Mouse (Mus musculus): ENCODE data around the gene 9530053A07Rik. TPM values are rescaled to one million over a fixed set of nuclear protein-coding genes. Genes with fewer than 3 reads are reported as not detected.
"Not testable (repeated sequence)": the region's sequence is repeated elsewhere in the genome, so short reads cannot be mapped to it uniquely, and the experiment has no call there.

The 9530053A07Rik gene
- polyA plus RNA-seq, 1 experiment from 2014 or later, result not detected

DNA sequence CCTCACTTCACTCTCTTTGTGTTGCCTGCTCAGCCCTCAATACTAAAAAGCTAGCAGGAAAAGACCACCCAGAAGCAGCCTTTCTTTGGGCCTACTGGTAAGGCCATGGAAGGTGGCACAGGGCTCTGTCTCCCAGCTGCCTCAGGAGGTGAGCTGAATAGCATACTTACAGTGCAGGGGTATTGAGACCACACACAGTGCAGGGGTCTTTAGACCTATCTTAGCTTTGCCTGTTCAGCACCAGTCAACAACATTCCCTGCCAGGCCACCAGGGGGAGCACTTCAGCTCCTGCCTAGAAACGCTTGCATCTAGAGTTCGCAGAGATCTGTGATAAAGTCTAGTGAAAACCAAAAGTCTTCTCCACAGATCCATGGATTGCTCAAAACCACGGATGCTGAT lies 19.0 kb downstream of the 9530053A07Rik start:
- no peaks in the 10 kb centered on the region for H3K4me1 ChIP-seq (replicated peaks)
- no peaks in the 10 kb centered on the region for H3K36me3 ChIP-seq
- no peak overlapping the region for H3K4me3 ChIP-seq (replicated peaks)
- H3K27ac ChIP-seq, result no peak overlapping the region
- H3K4me2 ChIP-seq, result no peak overlapping the region
- peak; percentile 13 for DNase-seq
- no peaks in the 10 kb centered on the region for H3K27me3 ChIP-seq
- no peak overlapping the region for H3K9ac ChIP-seq
- 0 out of 2 replicates have a peak, but pooled peaks cover 4% of the 10 kb centered on the region for H3K9me3 ChIP-seq (replicated peaks)
- no peak for ATAC-seq (ENCODE audit: low read depth)
- WGBS (ENCODE audit: insufficient replicate concordance), result 18% methylated on average over 3 of the region's 3 CpGs

DNA sequence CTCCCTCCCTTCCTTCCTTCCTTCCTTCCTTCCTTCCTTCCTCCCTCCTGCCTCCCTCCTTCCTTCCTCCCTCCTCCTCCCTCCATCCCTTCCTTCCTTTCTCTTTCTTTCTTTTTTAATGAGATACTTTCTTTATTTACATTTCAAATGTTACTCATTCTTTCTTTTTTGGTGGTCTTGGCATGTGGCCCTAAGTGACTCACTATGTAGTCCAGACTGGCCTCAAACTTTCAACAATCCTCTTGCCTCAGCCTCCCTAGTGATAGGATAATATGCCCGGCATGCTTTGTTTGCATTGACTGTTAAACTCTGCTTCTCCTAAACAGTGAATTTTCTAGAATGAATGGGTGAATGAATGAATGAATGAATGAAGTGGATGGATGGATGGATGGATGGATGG lies 20.6 kb downstream of the 9530053A07Rik start:
- DNase-seq (no peak), ATAC-seq (ENCODE audit: low read depth) (no peak)
- H3K9ac ChIP-seq, result no peak overlapping the region
- 79% methylated on average over 1 of the region's 1 CpGs for WGBS (ENCODE audit: insufficient replicate concordance)
- H3K36me3 ChIP-seq, result no peaks in the 10 kb centered on the region
- no peaks in the 10 kb centered on the region for H3K9me3 ChIP-seq (replicated peaks)
- no peak overlapping the region for H3K4me2 ChIP-seq
- H3K4me1 ChIP-seq (replicated peaks), result no peaks in the 10 kb centered on the region
- H3K27me3 ChIP-seq, result no peaks in the 10 kb centered on the region
- no peak overlapping the region for H3K4me3 ChIP-seq (replicated peaks)
- H3K27ac ChIP-seq, result no peak overlapping the region

DNA sequence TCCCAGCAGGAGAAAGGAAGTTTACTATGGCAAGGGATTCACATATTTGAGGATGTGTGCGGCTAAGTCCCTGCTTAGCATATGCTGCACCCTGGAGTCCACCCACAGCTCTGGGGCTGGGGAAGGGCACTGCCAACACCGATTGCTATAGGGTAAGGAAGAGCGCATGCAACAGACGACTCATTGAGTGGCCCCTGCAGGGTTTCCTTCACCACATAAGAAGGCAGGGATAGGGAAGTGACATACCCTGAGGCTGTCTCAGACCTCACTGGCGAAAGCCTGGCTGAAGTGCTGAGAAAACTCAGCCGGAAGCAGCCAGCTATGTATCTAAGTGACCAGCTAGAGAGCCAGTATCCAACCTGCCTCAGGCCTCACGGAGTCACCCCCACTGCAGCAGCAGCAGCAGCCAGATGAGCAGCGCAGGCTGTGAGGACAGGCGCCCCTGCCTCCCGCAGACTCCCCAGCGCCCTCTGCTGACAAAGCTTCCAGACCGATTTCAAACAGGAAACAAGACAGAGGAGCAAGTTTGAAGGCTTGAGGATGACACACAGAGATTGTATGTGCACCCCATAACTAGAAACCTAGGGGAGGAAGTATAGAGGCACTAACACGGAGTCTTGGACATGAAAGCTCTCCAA lies 22.4 kb downstream of the 9530053A07Rik start:
- WGBS (ENCODE audit: insufficient replicate concordance), result 11% methylated on average over 13 of the region's 13 CpGs
- Histone ChIP-seq H3K27ac (no peak overlapping the region), H3K4me3 (replicated peaks) (no peak overlapping the region), H3K9me3 (replicated peaks) (no peaks in the 10 kb centered on the region), H3K36me3 (no peaks in the 10 kb centered on the region), H3K4me1 (replicated peaks) (no peaks in the 10 kb centered on the region), H3K4me2 (no peak overlapping the region), H3K27me3 (no peaks in the 10 kb centered on the region), H3K9ac (no peak overlapping the region)
- peak; percentile 18 for DNase-seq
- no peak for ATAC-seq (ENCODE audit: low read depth)

DNA sequence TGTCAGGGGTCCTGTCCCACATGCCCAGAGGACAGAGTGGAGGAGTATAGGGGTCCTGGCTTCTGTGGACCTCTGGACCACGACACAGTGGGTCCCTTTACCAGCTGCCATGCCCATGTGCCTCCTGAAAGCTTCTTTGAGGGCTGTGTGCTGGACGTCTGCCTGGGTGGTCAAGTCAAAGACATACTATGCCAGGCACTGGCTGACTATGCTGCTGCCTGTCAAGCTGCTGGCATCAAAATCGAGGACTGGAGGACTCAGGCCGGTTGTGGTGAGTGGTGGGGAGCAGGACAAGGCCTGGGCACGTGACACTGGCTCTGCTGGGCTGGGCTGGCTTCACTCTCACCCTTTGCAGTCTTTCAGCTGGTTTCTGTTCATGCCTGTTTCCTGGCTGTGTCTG lies 24.3 kb downstream of the 9530053A07Rik start:
- not testable (repeated sequence) for DNase-seq; H3K4me2 ChIP-seq; H3K4me1 ChIP-seq (replicated peaks); H3K36me3 ChIP-seq; ATAC-seq (ENCODE audit: low read depth); H3K4me3 ChIP-seq (replicated peaks); H3K27ac ChIP-seq; H3K9ac ChIP-seq; H3K9me3 ChIP-seq (replicated peaks); H3K27me3 ChIP-seq
- 34% methylated on average over 5 of the region's 5 CpGs for WGBS (ENCODE audit: insufficient replicate concordance)

DNA sequence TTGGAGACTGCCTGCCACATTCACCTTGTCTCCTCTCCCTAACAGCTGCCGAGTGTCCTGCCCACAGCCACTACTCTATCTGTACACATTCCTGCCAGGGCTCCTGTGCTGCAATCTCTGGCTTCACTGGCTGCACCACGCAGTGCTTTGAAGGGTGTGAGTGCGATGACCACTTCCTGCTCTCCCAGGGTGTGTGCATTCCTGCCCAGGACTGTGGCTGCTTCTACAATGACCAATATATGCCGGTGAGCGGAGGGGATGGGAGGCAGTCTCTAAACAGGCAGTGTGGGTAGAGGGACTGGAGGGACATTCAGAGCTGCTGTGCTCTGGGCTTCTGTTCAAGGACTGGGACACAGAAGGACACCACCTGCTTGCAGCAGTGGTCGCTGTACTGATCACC lies 30.0 kb downstream of the 9530053A07Rik start:
- no peaks in the 10 kb centered on the region for H3K9me3 ChIP-seq (replicated peaks)
- WGBS (ENCODE audit: insufficient replicate concordance), result 31% methylated on average over 6 of the region's 6 CpGs
- H3K4me2 ChIP-seq, result no peak overlapping the region
- H3K9ac ChIP-seq, result no peak overlapping the region
- no peak for ATAC-seq (ENCODE audit: low read depth)
- H3K4me3 ChIP-seq (replicated peaks), result no peak overlapping the region
- no peaks in the 10 kb centered on the region for H3K27me3 ChIP-seq
- DNase-seq, result no peak
- H3K36me3 ChIP-seq, result no peaks in the 10 kb centered on the region
- H3K4me1 ChIP-seq (replicated peaks), result no peaks in the 10 kb centered on the region
- H3K27ac ChIP-seq, result no peak overlapping the region

DNA sequence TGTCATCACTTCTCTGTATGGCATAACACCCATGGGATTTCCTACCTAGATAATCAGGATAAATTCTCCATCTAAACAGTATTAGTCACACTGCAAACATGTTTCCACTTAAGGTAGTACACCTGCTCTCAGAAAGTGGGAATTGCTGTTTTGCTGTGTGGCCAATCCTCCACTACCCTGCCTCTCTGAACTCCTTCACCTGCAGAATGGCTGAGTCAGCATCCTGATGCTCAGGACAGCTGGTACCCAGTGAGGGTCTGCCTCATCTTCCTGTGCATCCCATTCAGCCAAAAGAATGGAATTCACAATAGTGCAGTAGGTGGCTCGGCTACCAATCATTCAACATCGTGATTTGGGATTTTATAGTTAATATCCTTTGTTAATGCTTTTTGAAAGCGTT lies 30.6 kb downstream of the 9530053A07Rik start:
- no peak for ATAC-seq (ENCODE audit: low read depth)
- WGBS (ENCODE audit: insufficient replicate concordance), result 63% methylated on average over 3 of the region's 3 CpGs

DNA sequence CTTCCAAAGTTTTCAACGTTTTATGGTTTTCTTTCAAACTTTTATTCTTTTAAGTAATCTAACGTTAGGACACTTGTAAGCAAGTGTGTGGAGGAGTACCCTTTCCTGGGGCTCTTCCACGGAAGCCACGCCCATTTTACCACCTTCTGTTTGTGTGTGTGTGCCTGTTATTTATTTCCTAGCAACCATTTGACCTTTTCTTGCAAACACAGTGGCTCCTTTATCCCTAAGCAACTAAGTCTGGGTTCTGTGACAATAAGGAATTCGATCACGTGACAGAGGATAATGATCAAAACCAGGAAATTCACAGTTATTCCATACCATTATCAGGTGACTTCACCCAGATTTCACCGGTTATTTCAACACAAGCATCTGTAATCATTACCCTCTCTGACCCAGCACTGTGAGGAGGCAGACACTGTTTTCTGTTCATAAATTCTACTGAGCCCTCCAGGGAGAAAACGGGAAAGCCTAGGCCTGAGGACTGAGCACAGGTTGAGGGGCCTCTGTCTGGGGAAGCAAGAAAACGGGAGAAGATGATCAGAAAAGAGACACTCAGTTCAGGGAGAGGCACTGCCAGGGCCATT lies 32.0 kb downstream of the 9530053A07Rik start:
- ATAC-seq (ENCODE audit: low read depth) (no peak), DNase-seq (no peak)
- Histone ChIP-seq H3K4me3 (replicated peaks) (no peak overlapping the region), H3K27ac (no peak overlapping the region), H3K4me1 (replicated peaks) (no peaks in the 10 kb centered on the region), H3K27me3 (no peaks in the 10 kb centered on the region), H3K9ac (no peak overlapping the region), H3K9me3 (replicated peaks) (0 out of 2 replicates have a peak, but pooled peaks cover 7% of the 10 kb centered on the region), H3K4me2 (no peak overlapping the region), H3K36me3 (no peaks in the 10 kb centered on the region)
- 43% methylated on average over 9 of the region's 9 CpGs for WGBS (ENCODE audit: insufficient replicate concordance)

More for the DNA sequence above, 30.6 kb downstream of the 9530053A07Rik start:
- Histone ChIP-seq H3K4me2 (no peak overlapping the region), H3K36me3 (no peaks in the 10 kb centered on the region), H3K27me3 (no peaks in the 10 kb centered on the region), H3K4me1 (replicated peaks) (no peaks in the 10 kb centered on the region), H3K4me3 (replicated peaks) (no peak overlapping the region), H3K27ac (no peak overlapping the region), H3K9ac (no peak overlapping the region), H3K9me3 (replicated peaks) (no peaks in the 10 kb centered on the region)
- no peak for DNase-seq

DNA sequence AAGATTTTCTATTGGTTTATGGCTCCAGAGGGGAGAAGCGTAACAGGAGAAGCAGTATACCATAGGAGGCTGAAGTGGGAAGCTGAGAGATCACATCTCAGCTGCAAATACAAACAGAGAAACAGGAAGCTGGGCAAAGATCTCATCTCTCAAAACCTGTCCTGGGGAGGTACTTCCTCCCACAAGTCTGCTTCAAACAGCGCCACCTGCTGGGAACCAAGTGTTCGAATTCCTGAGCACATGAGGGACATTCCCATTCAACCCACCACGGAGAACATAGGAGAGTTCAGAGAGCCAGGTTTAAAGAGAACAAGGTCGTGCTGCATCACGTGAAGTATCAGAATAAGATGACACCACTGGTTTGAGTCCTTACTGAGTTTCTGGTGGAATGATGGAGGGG lies 36.1 kb downstream of the 9530053A07Rik start:
- Histone ChIP-seq H3K27ac (no peak overlapping the region), H3K9me3 (replicated peaks) (0 out of 2 replicates have a peak, but pooled peaks cover 7% of the 10 kb centered on the region), H3K9ac (no peak overlapping the region), H3K27me3 (no peaks in the 10 kb centered on the region), H3K4me2 (no peak overlapping the region), H3K4me1 (replicated peaks) (peaks cover 20% of the 10 kb centered on the region), H3K36me3 (no peaks in the 10 kb centered on the region), H3K4me3 (replicated peaks) (no peak overlapping the region)
- no peak for DNase-seq
- no peak for ATAC-seq (ENCODE audit: low read depth)
- WGBS (ENCODE audit: insufficient replicate concordance), result 68% methylated on average over 6 of the region's 6 CpGs

DNA sequence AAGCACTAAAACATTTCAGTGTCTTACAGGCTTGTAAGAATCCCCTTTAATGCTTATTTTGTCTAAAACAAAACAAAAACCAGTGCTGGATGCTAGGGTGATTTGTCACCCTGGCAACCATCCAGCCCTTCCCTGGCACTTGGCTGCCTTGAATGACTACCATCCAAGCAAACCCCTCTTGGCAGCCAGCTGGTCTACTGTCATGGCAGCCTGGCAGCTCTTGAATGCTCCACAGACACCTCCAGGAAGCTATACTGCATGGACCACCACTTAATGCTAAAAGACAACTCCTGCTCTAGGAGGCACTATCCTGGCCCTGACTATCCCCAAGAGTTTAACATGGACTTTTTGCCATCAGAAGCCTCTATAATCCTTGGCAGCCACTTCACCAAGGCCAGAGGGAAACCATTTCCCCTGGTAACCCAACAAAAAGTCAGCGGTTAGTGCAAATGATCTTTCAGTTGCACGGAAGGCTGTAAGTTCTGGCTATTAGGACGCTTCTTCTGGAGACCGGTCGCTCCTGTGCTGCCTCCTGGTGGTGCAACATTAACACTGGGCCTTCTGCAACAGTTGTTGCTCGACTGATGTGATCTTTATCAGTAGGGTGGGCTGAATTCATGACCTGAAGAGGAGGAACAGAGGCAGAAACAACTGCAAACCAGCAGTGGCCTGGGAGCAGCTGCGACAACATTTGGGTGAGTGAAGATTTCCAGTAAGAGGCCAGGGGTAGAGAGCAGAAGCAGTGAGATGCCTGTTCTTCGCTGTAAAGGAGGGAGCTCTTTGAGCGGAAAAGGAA lies 39.3 kb downstream of the 9530053A07Rik start:
- ATAC-seq (ENCODE audit: low read depth), result peak; percentile 41
- Histone ChIP-seq H3K4me2 (peak overlapping the region; percentile 99), H3K9me3 (replicated peaks) (0 out of 2 replicates have a peak, but pooled peaks cover 7% of the 10 kb centered on the region), H3K9ac (peak overlapping the region; percentile 83), H3K27ac (peak overlapping the region; percentile 86), H3K27me3 (no peaks in the 10 kb centered on the region), H3K4me1 (replicated peaks) (peaks cover 50% of the 10 kb centered on the region), H3K36me3 (0 out of 2 replicates have a peak, but pooled peaks cover 4% of the 10 kb centered on the region), H3K4me3 (replicated peaks) (peak overlapping the region; percentile 87)
- WGBS (ENCODE audit: insufficient replicate concordance), result 2% methylated on average over 9 of the region's 9 CpGs
- peak; percentile 65 for DNase-seq

DNA sequence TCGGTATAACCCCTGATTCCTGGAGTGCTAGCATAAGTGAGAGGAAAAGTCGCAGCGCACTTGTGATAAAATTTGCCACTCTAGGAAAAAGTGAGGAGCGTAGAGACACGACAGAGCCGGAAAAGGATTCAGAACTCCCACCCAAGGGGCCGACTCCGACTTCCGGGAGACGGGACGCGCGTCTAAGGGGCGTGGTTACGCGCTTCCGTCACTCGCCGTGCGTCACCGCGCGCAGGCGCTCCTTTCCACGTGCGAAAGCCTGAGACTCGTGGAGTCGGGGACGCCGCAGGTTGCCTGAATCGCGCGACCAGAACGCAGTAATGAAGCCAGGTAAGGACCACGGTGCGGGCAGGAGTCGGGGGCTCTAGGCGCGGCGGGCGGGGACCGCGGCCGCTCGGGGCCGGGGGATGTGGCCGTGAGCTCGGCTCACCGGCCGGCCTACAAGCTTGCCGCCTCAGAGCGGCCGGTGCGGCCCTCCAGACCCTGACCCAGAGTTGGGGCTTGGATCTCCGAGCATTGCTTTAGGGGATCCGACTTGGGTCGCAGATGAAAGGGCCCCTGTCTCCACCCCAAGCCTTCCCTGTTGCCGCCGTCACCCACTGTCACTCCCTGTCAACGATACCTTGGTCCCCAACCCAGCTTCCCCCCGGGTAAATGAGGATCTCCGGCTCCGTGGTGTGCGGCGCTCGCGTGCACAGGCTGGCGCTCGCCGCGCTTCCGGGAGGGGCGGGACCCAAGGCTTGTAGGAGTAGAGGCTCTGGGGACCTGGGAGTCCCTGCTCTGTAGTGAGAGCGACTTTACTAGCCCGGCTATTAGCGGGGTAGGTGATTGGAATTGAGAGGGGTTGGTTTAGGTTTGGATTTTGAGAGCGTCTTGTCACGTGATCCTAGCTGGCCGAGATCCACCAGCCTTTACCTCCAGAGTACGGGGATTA lies 40.5 kb downstream of the 9530053A07Rik start, which contains the start of gene Fbl:
Gene Fbl (plus strand): TSS at position 222 of the 934 bp plus-strand sequence.
- DNase-seq (peak; percentile 87), ATAC-seq (ENCODE audit: low read depth) (peak; percentile 82)
- under 1% methylated on average over 80 of the region's 80 CpGs for WGBS (ENCODE audit: insufficient replicate concordance)
- Histone ChIP-seq H3K27ac (peak within 1 kb of the TSS; percentile 86), H3K4me2 (peak within 1 kb of the TSS; percentile 99), H3K4me1 (replicated peaks) (peaks cover 50% of the 10 kb centered on the region), H3K27me3 (no peaks in the 10 kb centered on the region), H3K4me3 (replicated peaks) (peak within 1 kb of the TSS; percentile 87), H3K9ac (peak within 1 kb of the TSS; percentile 83), H3K36me3 (peaks cover 16% of the 10 kb centered on the region), H3K9me3 (replicated peaks) (0 out of 2 replicates have a peak, but pooled peaks cover 7% of the 10 kb centered on the region)
